Mouse (Mus musculus) heart, postnatal 0 days (tissue): ENCODE data around the gene Hk2. TPM values are rescaled to one million over a fixed set of nuclear protein-coding genes. Genes with fewer than 3 reads are reported as not detected.

ENCODE experiments used
- ATAC-seq: fragments of 200-750 bp; cut with Nextera tagmentation; 2 replicates; pipeline ENCODE4 v1.8.0; 2017; ENCODE audit warnings: low read depth, moderate number of reproducible peaks, moderate library complexity; ENCODE audit not compliant: insufficient read depth
- DNase-seq: peaks from one replicate; pipeline ENCODE4 v3.0.0-alpha.2; 2016; ENCODE audit warnings: low spot score
- H3K27ac ChIP-seq: fragments of 300-500 bp; sonication (generic); 2 replicates; pipeline ENCODE4 v1.5.1; 2014; ENCODE audit warnings: low read depth, mild to moderate bottlenecking
- H3K27me3 ChIP-seq: fragments of 300-500 bp; sonication (generic); 2 replicates; pipeline ENCODE4 v1.6.1; 2014; ENCODE audit warnings: low read length, mixed read lengths; ENCODE audit not compliant: control insufficient read depth, insufficient read depth
- H3K36me3 ChIP-seq: fragments of 300-500 bp; sonication (generic); replicated peaks from 2 replicates; pipeline ENCODE4 v1.6.1; 2014; ENCODE audit warnings: low read length, mixed read lengths; ENCODE audit not compliant: control insufficient read depth, insufficient read depth
- H3K4me1 ChIP-seq: fragments of 300-500 bp; sonication (generic); 2 replicates; pipeline ENCODE4 v1.6.1; 2014; ENCODE audit warnings: antibody characterized with exemption; ENCODE audit not compliant: control insufficient read depth, insufficient read depth
- H3K4me2 ChIP-seq: fragments of 300-500 bp; sonication (generic); 2 replicates; pipeline ENCODE4 v1.6.1; 2014; ENCODE audit warnings: low read depth, mild to moderate bottlenecking, low read length, moderate library complexity
- H3K4me3 ChIP-seq: fragments of 300-500 bp; sonication (generic); 2 replicates; pipeline ENCODE4 v1.5.1; 2014; ENCODE audit warnings: low read depth, low read length
- H3K9ac ChIP-seq: fragments of 300-500 bp; sonication (generic); replicated peaks from 2 replicates; pipeline ENCODE4 v1.6.1; 2014; ENCODE audit warnings: low read depth, low read length, mixed read lengths
- H3K9me3 ChIP-seq: fragments of 300-500 bp; sonication (generic); replicated peaks from 2 replicates; pipeline ENCODE4 v1.6.1; 2016; ENCODE audit warnings: low read length; ENCODE audit not compliant: control insufficient read depth
- CTCF ChIP-seq: IDR thresholded peaks from 2 replicates; pipeline ENCODE4 v1.5.1; 2016; ENCODE audit warnings: antibody characterized with exemption, control low read depth, low read depth
- EP300 ChIP-seq: IDR thresholded peaks from 2 replicates; pipeline ENCODE4 v1.6.1; 2016; ENCODE audit warnings: antibody characterized with exemption, low read depth
- WGBS: fragments of 180-500 bp; shearing (Covaris S2); extraction: QIAGEN DNeasy Blood & Tissue Kit; methylation state at CpG from one replicate; pipeline ENCODE4 v1.1.7; 2014; 5-methylcytosine and 5-hydroxymethylcytosine counted together
- polyA plus RNA-seq: library from polyadenylated mRNA; unstranded; fragments of >200 nt; fragmentation: Nextera tagmentation; extraction: Ambion mirVana; gene quantifications from 2 replicates; pipeline ENCODE4 v1.2.1, GENCODE M21; 2015
- total RNA-seq: library from RNA; depleted of rRNA; stranded (reverse); fragments of >200 nt; gene quantifications from 2 replicates; pipeline ENCODE4 v1.2.3, GENCODE M21; 2014; ENCODE audit warnings: low replicate concordance

The Hk2 gene
- total and polyA plus RNA-seq, 2 experiments from 2014 or later, result 29.7 to 50.9 TPM

GRCm38 (mm10) chr6:82751031-82751430 is 23.2 kb downstream of the Hk2 start:
- peak overlapping the region; percentile 77 for H3K27ac ChIP-seq
- 37% methylated on average over 11 of the region's 11 CpGs for WGBS
- TF ChIP-seq CTCF, result no peak
- no peak for TF ChIP-seq EP300
- H3K4me1 ChIP-seq, result peaks cover 34% of the 10 kb centered on the region
- H3K4me2 ChIP-seq, result peak overlapping the region; percentile 30
- H3K27me3 ChIP-seq, result no peaks in the 10 kb centered on the region
- H3K4me3 ChIP-seq, result no peak overlapping the region
- H3K9me3 ChIP-seq, result no peaks in the 10 kb centered on the region
- H3K36me3 ChIP-seq, result peaks cover 8% of the 10 kb centered on the region; the same call in 1 of the 2 replicates
- no peak for ATAC-seq
- H3K9ac ChIP-seq, result no peak overlapping the region
- DNase-seq, result no peak

GRCm38 (mm10) chr6:82750063-82750462 is 24.2 kb downstream of the Hk2 start:
- no peak overlapping the region for H3K4me3 ChIP-seq
- H3K27ac ChIP-seq, result peak overlapping the region; percentile 77; the same call in 1 of the 2 replicates
- H3K9me3 ChIP-seq, result no peaks in the 10 kb centered on the region
- TF ChIP-seq EP300 (no peak), CTCF (peak; percentile 30; the same call in 1 of the 2 replicates)
- ATAC-seq (no peak), DNase-seq (no peak)
- H3K9ac ChIP-seq, result no peak overlapping the region
- peaks cover 8% of the 10 kb centered on the region for H3K36me3 ChIP-seq
- no peaks in the 10 kb centered on the region for H3K27me3 ChIP-seq
- no peak overlapping the region for H3K4me2 ChIP-seq
- H3K4me1 ChIP-seq, result peaks cover 30% of the 10 kb centered on the region
- 55% methylated on average over 2 of the region's 2 CpGs for WGBS

GRCm38 (mm10) chr6:82748106-82748672 is 26.1 kb downstream of the Hk2 start:
- WGBS, result 62% methylated on average over 9 of the region's 9 CpGs
- Histone ChIP-seq H3K4me3 (no peak overlapping the region), H3K27me3 (no peaks in the 10 kb centered on the region), H3K9me3 (no peaks in the 10 kb centered on the region), H3K9ac (no peak overlapping the region), H3K27ac (peak overlapping the region; percentile 84), H3K4me1 (peaks cover 23% of the 10 kb centered on the region), H3K36me3 (peaks cover 23% of the 10 kb centered on the region), H3K4me2 (no peak overlapping the region)
- 0 out of 2 replicates have a peak, but pooled peaks have one; percentile 27 for TF ChIP-seq EP300
- no peak for TF ChIP-seq CTCF
- DNase-seq, result no peak
- ATAC-seq, result peak; percentile 61

GRCm38 (mm10) chr6:82747085-82747484 is 27.2 kb downstream of the Hk2 start:
- Histone ChIP-seq H3K27me3 (no peaks in the 10 kb centered on the region), H3K4me2 (no peak overlapping the region), H3K9me3 (no peaks in the 10 kb centered on the region), H3K4me1 (peaks cover 19% of the 10 kb centered on the region), H3K4me3 (no peak overlapping the region), H3K27ac (peak overlapping the region; percentile 84), H3K9ac (no peak overlapping the region), H3K36me3 (peaks cover 29% of the 10 kb centered on the region)
- no peak for TF ChIP-seq CTCF
- no peak for TF ChIP-seq EP300
- DNase-seq, result no peak
- ATAC-seq, result no peak
- WGBS, result 39% methylated on average over 5 of the region's 5 CpGs

GRCm38 (mm10) chr6:82744553-82744952 is 29.7 kb downstream of the Hk2 start:
- Histone ChIP-seq H3K36me3 (peaks cover 31% of the 10 kb centered on the region), H3K4me1 (0 out of 2 replicates have a peak, but pooled peaks cover 6% of the 10 kb centered on the region), H3K27ac (no peak overlapping the region), H3K4me3 (no peak overlapping the region), H3K27me3 (no peaks in the 10 kb centered on the region), H3K9ac (no peak overlapping the region), H3K4me2 (no peak overlapping the region), H3K9me3 (no peaks in the 10 kb centered on the region)
- 85% methylated on average over 9 of the region's 9 CpGs for WGBS
- ATAC-seq (no peak), DNase-seq (no peak)
- TF ChIP-seq EP300 (no peak), CTCF (no peak)

- WGBS, result 68% methylated on average over 5 of the region's 5 CpGs
- peak overlapping the region; percentile 40 for H3K27ac ChIP-seq
- TF ChIP-seq EP300 (no peak), CTCF (no peak)
These were observed 32.8 kb downstream of the Hk2 start for GRCm38 (mm10) chr6:82741518-82741880.

More at GRCm38 (mm10) chr6:82741518-82741880, 32.8 kb downstream of the Hk2 start:
- DNase-seq, result no peak
- ATAC-seq, result no peak
- Histone ChIP-seq H3K36me3 (peaks cover 56% of the 10 kb centered on the region), H3K9me3 (no peaks in the 10 kb centered on the region), H3K9ac (no peak overlapping the region), H3K4me3 (no peak overlapping the region), H3K4me2 (no peak overlapping the region), H3K27me3 (no peaks in the 10 kb centered on the region), H3K4me1 (0 out of 2 replicates have a peak, but pooled peaks cover 3% of the 10 kb centered on the region)
